Mouse (Mus musculus) heart, adult 2 months (tissue): ENCODE data around the gene C130074G19Rik. TPM values are rescaled to one million over a fixed set of nuclear protein-coding genes. Genes with fewer than 3 reads are reported as not detected.

Experiments
- DNase-seq, 2 experiments: peaks; one replicate each; pipeline ENCODE4 v3.0.0; 2021
- H3K27ac ChIP-seq: fragments of 200-600 bp; 2 replicates; pipeline ENCODE4 v1.8.1; 2022
- H3K27me3 ChIP-seq: fragments of 200-500 bp; 2 replicates; pipeline ENCODE4 v1.6.1; 2012; ENCODE audit warnings: mild to moderate bottlenecking, low read length, inconsistent platforms, mixed read lengths; ENCODE audit not compliant: control insufficient read depth, insufficient read depth
- H3K36me3 ChIP-seq: fragments of 200-500 bp; 2 replicates; pipeline ENCODE4 v1.6.1; 2012; ENCODE audit warnings: low read length, inconsistent platforms; ENCODE audit not compliant: control insufficient read depth, insufficient read depth
- H3K4me1 ChIP-seq: fragments of 200-500 bp; 2 replicates; pipeline ENCODE4 v1.6.1; 2011; ENCODE audit warnings: low read length; ENCODE audit not compliant: control insufficient read depth, insufficient read depth
- H3K4me3 ChIP-seq: fragments of 200-600 bp; 2 replicates; pipeline ENCODE4 v1.8.1; 2022
- H3K79me2 ChIP-seq: fragments of 200-500 bp; replicated peaks from 2 replicates; pipeline ENCODE4 v1.6.1; 2012; ENCODE audit warnings: mild to moderate bottlenecking, inconsistent platforms, low read length, moderate library complexity, mixed read lengths; ENCODE audit not compliant: control insufficient read depth, insufficient read depth
- H3K9ac ChIP-seq: fragments of 200-500 bp; 2 replicates; pipeline ENCODE4 v1.6.1; 2012; ENCODE audit warnings: low read depth, mild to moderate bottlenecking, control low read depth, inconsistent platforms, low read length, mixed read lengths
- CTCF ChIP-seq: fragments of 200-600 bp; IDR thresholded peaks from 2 replicates; pipeline ENCODE4 v1.8.1; 2022; ENCODE audit warnings: antibody characterized with exemption, mild to moderate bottlenecking, moderate library complexity
- EP300 ChIP-seq: fragments of 200-500 bp; IDR thresholded peaks from 2 replicates; pipeline ENCODE4 v1.6.1; 2011; ENCODE audit warnings: low read depth, low read length, control low read depth; ENCODE audit not compliant: insufficient read depth
- POLR2A ChIP-seq: fragments of 200-500 bp; IDR thresholded peaks from 2 replicates; pipeline ENCODE4 v1.6.1; 2011; ENCODE audit warnings: mild to moderate bottlenecking, low read depth, low read length, control low read depth; ENCODE audit not compliant: insufficient read depth
- WGBS: fragments of 180-500 bp; shearing (Covaris S2); methylation state at CpG from one replicate; pipeline ENCODE4 v1.1.7; 2018; 5-methylcytosine and 5-hydroxymethylcytosine counted together
- intact Hi-C: fragments of 180-260 bp; cut with DNase I; formaldehyde crosslinking; loops from one replicate; pipeline ENCODE4 v1.15.1; 2025
- polyA plus RNA-seq: library from polyadenylated mRNA; depleted of rRNA; stranded (reverse); fragments of >200 nt; gene quantifications from 2 replicates; pipeline ENCODE4 v1.2.3, GENCODE M21; 2012
- total RNA-seq, 2 experiments: library from RNA; stranded (reverse); gene quantifications; 2 replicates each; pipeline ENCODE4 v1.2.3; 2021

Gene C130074G19Rik
- total and polyA plus RNA-seq, 3 experiments: 7.3 to 18.8 (median 13.5) TPM

DNA sequence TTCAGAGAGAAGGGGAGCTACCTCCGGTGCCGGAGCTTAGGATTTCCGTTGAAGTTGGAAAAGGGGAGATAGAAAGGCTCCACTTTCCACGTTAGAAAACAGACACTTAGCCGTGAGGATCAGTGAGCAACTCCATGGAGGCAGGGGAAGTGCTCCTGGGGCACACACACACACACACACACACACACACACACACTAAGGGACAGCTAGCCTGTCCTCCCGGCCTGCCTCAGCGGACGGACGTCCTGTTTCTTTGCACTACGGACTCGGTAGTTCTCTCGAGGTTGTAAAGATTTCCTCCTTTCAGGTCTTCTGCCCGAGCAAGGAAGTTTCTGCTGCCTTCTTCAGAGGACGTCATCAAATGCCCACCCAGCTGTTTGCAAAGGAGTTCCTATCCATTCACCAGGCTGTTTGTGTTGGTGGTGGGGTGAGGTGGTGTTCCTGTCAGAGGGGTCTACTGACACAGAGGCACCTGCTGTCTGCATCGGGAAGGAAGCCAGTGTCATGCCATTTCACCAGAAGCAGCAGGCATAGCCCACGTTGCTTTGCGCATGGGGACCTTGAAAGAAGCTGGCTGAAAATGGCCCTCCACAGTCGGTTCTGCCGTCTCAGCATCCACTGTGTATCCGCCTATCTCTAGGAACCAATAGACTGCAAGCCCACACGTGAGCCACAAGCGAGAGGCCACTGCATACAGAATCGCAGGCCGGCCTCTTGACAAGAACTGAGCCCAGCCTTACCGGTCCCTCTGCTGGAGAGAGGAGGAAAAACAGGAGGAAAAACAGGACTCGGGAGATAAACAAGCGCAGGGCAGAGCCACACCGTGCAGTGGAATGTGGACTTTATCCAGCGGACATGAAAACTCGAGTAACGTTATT lies 31.0 kb downstream of the C130074G19Rik start:
- H3K9ac ChIP-seq: peak overlapping the region; percentile 24; the same call in 1 of the 2 replicates
- DNase-seq: peak; percentile 75 to 88
- H3K27ac ChIP-seq: peak overlapping the region; percentile 89
- H3K4me3 ChIP-seq: peak overlapping the region; percentile 34
- H3K4me1 ChIP-seq: peaks cover 14% of the 10 kb centered on the region
- no peaks in the 10 kb centered on the region for H3K27me3 ChIP-seq
- WGBS: 11% methylated on average over 31 of the region's 31 CpGs
- H3K36me3 ChIP-seq: no peaks in the 10 kb centered on the region
- intact Hi-C loops: loop anchor here (2.0 kb wide), 1 partner anchor 27 kb away; no protein-coding TSS in a partner anchor
- no peaks in the 10 kb centered on the region for H3K79me2 ChIP-seq
- peak; percentile 88 for TF ChIP-seq CTCF
- TF ChIP-seq EP300: peak; percentile 88; the same call in 1 of the 2 replicates
- TF ChIP-seq POLR2A: 0 out of 2 replicates have a peak, but pooled peaks have one; percentile 2

- Histone ChIP-seq H3K4me3 (0 out of 2 replicates have a peak overlapping the region, but pooled peaks have one; percentile 13), H3K9ac (no peak overlapping the region), H3K36me3 (no peaks in the 10 kb centered on the region), H3K4me1 (peaks cover 14% of the 10 kb centered on the region), H3K79me2 (no peaks in the 10 kb centered on the region), H3K27me3 (no peaks in the 10 kb centered on the region), H3K27ac (peak overlapping the region; percentile 89)
- peak in 1 of 2 experiments; percentile 23 for DNase-seq
- WGBS: 41% methylated on average over 7 of the region's 7 CpGs
- intact Hi-C loops: no loop called here
- no peak for TF ChIP-seq POLR2A
- TF ChIP-seq CTCF: no peak
- TF ChIP-seq EP300: no peak
Observed at GRCm38 (mm10) chr1:184851166-184851565, 31.9 kb downstream of the C130074G19Rik start.

DNA sequence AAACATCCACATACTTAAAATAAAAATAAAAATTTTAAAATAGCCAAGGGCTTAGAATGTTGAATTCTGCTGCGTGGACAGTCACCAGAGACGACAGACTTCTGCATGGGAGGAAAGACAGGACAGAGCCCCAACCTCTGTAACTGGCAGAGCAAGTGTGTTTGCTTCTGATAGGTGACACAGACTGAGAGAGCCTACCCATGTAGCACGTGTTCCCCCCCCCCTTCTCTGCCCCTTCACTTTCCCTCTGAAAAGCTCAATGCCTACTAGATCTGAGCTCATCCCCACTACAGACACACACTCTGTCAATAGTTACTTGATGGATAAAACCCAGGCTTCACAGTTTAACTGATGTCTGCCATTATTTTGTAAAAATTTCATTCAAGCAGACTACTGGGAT lies 36.0 kb downstream of the C130074G19Rik start:
- Histone ChIP-seq H3K4me3 (no peak overlapping the region), H3K4me1 (peaks cover 10% of the 10 kb centered on the region), H3K27ac (no peak overlapping the region), H3K79me2 (peaks cover 1% of the 10 kb centered on the region; the same call in 1 of the 2 replicates), H3K36me3 (no peaks in the 10 kb centered on the region), H3K9ac (no peak overlapping the region), H3K27me3 (no peaks in the 10 kb centered on the region)
- TF ChIP-seq POLR2A: no peak
- TF ChIP-seq CTCF: no peak
- no peak for TF ChIP-seq EP300
- intact Hi-C loops: loop anchor here (5.0 kb wide), 1 partner anchor 355 kb away; the partner anchor contains the start of gene Rab3gap2
- WGBS: 60% methylated on average over 3 of the region's 3 CpGs
- no peak for DNase-seq

- Histone ChIP-seq H3K36me3 (no peaks in the 10 kb centered on the region), H3K4me3 (peak within 1 kb of the TSS; percentile 98), H3K27me3 (no peaks in the 10 kb centered on the region), H3K79me2 (peaks cover 1% of the 10 kb centered on the region; the same call in 1 of the 2 replicates), H3K4me1 (peaks cover 11% of the 10 kb centered on the region), H3K27ac (peak within 1 kb of the TSS; percentile 97), H3K9ac (peak within 1 kb of the TSS; percentile 98)
- intact Hi-C loops: loop anchor here (5.0 kb wide), 1 partner anchor 356 kb away; the partner anchor contains the start of gene Rab3gap2
- TF ChIP-seq CTCF: no peak
- no peak for TF ChIP-seq EP300
- TF ChIP-seq POLR2A: no peak
- 2% methylated on average over 18 of the region's 18 CpGs for WGBS
- DNase-seq: peak in 1 of 2 experiments; percentile 28
Observed at GRCm38 (mm10) chr1:184846092-184846750, 36.8 kb downstream of the C130074G19Rik start, which contains the start of gene Marc2. Gene Marc2 (minus strand): TSS chr1:184846451.

GRCm38 (mm10) chr1:184845111-184846071 lies 37.6 kb downstream of the C130074G19Rik start:
- H3K79me2 ChIP-seq: peaks cover 4% of the 10 kb centered on the region
- TF ChIP-seq POLR2A (peak; percentile 99), CTCF (no peak), EP300 (no peak)
- H3K4me1 ChIP-seq: peaks cover 8% of the 10 kb centered on the region
- H3K27me3 ChIP-seq: no peaks in the 10 kb centered on the region
- H3K9ac ChIP-seq: peak overlapping the region; percentile 98
- DNase-seq: peak; percentile 95
- H3K4me3 ChIP-seq: peak overlapping the region; percentile 98
- H3K36me3 ChIP-seq: no peaks in the 10 kb centered on the region; the same call in 1 of the 2 replicates
- peak overlapping the region; percentile 97 for H3K27ac ChIP-seq
- intact Hi-C loops: loop anchor here (2.0 to 5.0 kb wide), 2 partner anchors 19 to 357 kb away; partner anchors contain the start of gene Rab3gap2
- WGBS: under 1% methylated on average over 67 of the region's 67 CpGs
